Mouse (Mus musculus): Measurements from ENCODE around the gene Dhx38.

The Dhx38 gene

GRCm38 (mm10) chr8:109565498-109566333 is at the start of gene Dhx38, which contains the start of gene Txnl4b:
Gene Dhx38 (minus strand): TSS chr8:109565861.
Gene Txnl4b (plus strand): TSS chr8:109565892.
- peak; percentile 100 for DNase-seq (ENCODE audit: low spot score)

DNA sequence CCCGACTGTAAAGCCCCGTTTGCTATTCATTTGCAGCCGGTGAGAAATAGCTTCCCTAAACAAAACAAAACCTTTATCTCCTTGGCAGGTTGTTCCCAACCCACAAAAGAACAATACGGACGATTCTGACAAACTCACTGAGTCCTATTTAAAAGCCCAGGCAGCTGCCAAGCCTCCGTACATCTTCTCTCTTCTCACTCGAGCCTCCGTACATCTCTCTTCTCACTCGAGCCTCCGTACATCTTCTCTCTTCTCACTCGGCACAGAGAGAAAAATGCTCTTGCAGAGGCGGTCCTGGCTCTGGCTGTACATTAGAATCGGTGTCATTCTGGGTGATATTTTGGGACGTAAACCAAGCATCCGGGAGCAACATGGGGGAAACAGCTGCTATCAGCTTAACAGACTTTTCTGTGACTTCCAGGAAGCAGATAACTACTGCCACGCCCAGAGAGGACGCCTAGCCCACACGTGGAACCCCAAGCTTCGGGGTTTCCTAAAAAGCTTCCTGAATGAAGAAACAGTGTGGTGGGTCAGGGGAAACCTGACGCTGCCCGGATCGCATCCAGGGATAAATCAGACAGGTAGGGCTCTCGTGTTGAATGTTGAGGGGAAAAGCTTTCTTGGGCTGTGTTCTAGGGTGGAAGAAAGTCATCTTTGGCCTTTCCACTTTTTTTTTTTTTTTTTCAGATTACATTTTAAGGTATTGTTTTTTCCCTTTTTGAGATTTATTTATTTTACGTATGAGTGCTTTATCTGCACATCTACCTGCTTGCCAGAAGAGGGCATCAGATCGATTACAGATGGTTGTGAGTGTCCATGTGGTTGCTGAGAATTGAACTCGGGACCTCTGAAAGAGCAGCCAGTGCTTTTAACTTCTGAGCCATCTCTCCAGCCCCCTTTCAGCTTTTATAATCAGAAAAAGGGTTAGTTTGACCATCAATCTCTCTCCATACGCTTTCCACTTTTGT is 48.9 kb upstream of the Dhx38 start, which contains the start of gene Pkd1l3:
TSS of gene Pkd1l3 (plus strand) at position 275 of the 968 bp plus-strand sequence.
- no peak for DNase-seq (ENCODE audit: low spot score)

DNA sequence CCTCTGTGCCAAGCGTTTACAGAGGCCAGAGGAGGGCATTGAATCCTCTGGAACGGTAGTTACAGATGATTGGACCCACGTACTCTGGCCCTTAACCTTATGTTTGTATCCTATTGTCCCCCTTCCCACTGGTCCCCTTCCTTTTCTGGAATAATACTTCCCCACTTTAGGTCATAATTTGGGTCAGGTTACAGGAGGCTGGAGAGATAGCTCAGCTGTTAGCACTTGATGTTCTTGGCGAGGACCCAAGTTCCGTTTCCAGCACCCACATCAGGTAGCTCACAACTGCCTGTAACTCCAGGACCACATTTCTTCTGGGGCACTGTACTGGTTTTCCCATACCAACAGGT is 43.5 kb upstream of the Dhx38 start:
- DNase-seq (ENCODE audit: low spot score), result no peak

DNA sequence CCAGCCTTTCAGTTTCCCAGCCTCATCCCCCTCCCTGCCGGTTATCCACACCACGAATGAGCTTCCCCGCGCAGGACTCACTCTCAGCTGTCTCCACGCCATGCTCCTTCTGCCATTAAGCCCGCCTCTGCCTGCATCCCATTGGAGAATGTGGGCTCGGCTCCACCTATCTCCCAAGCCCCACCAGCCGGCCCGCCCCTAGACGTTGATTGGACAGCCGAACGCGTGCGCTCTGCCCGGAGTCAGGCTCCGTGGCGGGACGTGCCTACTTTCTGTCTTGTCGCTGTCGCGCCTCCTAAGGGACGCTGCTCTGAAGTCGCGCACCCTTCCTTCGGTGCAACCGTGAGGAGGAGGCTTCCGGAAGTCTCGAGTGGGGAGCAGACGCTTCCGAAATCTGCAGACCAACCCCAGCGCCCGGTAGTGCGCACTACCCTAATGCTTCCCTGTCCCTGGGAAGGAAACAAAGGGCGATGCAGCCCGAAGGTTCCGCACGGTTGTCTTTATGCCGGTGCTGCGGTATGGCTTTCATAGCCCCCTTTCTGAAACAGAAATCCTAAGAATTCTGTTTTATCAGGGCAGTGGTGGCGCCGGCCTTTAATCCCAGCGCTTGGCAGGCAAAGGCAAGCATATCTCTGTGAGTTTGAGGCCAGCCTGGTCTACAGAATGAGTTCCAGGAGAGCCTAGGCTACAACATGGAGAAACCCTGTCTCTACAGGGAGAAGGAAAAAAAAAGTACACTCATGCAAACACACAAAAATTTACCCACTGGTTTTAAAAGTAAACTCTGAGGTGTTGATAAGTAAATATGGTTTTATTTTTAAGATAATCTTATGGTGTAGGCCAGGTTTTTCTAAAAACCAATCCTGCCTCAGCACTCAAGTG is 42.9 kb upstream of the Dhx38 start, which contains the start of gene Dhodh:
TSS of gene Dhodh (minus strand) at position 403 of the 882 bp plus-strand sequence.
- DNase-seq (ENCODE audit: low spot score), result peak; percentile 98

DNA sequence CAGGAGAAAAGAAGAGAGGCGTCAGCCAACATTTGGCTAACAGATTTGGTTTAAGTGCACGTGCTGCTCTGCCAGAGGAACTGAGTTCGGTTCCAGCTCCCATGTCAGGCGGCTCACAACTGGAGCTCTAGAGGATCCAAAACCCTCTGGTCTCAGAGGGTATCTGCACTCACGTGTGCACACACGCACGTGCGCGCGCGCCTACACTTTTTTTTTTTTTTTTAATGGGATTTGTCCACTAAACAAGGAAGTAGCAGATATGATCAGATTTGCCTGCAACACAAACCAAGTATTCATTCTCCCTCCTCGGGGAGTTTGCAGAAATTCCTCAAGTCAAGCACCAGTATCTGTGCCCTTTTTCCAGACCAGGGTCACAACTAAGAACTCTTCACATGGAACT is 42.0 kb upstream of the Dhx38 start:
- DNase-seq (ENCODE audit: low spot score), result peak; percentile 36

GRCm38 (mm10) chr8:109606725-109607124 is 41.1 kb upstream of the Dhx38 start:
- DNase-seq (ENCODE audit: low spot score), result no peak

- DNase-seq (ENCODE audit: low spot score), result peak; percentile 73
Observed at GRCm38 (mm10) chr8:109595854-109596253, 30.2 kb upstream of the Dhx38 start.

- DNase-seq (ENCODE audit: low spot score), result peak; percentile 43
Observed at GRCm38 (mm10) chr8:109593117-109593788, 27.6 kb upstream of the Dhx38 start.

DNA sequence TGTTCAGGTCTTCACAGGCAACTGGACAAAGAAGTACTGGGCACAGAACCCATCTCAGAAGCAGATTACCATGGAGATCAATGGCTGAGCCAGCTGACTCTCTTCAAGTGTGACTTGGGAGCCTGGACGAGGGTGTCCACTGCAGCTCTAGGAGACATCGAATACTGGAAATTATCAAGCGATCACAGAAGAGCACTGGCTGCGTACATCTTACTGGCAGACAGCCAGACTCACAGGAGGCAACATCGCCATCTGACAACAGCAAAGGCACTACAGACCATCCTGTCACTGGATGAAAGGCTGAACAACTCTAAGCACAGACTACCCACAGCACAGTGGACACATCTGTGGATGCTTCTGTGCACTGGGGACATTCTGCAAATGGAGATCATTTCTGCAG is 26.5 kb upstream of the Dhx38 start:
- no peak for DNase-seq (ENCODE audit: low spot score)

DNA sequence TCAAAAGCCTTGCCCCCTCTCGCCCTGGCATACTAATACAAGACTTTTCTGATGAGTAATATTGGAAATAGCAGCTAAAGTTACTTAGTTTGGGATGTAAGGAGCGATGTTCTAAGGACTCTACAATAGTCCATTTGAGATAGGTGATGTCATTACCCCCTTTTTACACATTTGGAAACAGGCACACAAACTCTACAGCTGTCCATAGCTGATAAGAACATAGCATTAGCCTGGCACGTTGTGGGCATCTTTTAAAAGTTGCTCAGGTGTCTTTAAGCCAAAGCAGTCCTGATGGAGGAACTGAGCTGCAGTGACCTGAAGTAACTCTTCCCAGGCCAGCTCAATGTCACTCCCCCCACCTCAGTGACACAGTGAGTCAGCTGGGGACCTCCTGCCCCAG is 25.7 kb upstream of the Dhx38 start:
- DNase-seq (ENCODE audit: low spot score), result no peak

- DNase-seq (ENCODE audit: low spot score), result no peak
Observed at GRCm38 (mm10) chr8:109590901-109591300, 25.2 kb upstream of the Dhx38 start.

- no peak for DNase-seq (ENCODE audit: low spot score)
Observed at GRCm38 (mm10) chr8:109586972-109587504, 21.4 kb upstream of the Dhx38 start.

DNA sequence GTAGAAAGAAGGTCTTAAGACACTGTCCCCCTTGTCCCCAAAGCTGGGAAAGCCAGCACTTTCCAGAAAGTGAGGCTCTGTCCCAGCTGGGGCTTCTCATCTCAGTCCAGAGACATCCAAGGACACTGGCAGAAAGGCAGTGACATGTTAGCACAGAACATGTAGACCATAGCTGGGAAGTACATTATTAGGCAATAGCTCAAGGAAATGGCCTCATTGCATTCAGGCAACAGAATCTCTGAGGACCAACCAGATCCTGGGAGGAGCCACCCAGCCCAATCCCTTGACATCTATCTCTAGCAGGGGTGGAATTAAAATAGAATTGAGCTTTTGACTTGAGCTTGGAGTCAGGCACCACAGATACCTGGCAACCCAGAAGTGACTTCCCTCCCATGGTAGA is 20.0 kb upstream of the Dhx38 start:
- DNase-seq (ENCODE audit: low spot score), result no peak

DNA sequence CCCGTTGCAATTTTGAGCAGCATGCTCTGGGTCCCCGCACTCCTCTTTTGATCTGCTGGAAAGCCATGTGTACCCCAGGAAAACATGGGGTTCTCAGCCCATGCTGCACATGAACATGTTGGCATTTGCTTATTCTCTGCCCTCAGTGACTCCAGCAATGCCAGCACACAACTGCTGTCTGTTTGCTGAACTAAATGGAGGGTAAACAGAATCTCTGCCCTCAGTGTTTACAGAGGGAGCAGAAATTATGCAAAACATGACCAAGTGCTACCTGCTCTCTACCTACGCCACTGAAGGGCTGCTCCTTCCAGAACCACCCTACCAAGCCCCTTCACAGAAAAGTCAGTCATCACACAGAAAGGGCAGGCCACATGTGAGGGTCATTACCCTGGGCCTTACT is 19.2 kb upstream of the Dhx38 start:
- DNase-seq (ENCODE audit: low spot score), result no peak

DNA sequence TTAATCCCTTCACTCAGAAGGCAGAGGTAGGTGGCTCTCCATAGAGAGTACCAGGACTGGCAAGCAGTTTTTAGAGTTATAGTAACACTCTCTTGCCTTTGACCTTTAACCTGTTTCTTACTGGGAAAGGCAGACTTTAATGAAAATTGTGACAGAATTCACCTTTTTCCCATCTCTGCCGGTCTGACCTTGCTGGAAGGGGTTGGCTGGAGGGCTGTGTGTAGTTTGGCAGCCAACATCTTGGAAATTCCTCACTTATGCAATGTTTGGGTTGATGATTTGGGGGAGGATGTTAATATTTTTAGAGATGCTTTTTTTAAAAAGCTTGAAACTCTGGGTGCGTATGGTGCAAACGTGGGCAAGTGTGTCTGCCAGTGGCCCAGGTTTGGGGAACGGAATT is 18.6 kb upstream of the Dhx38 start:
- no peak for DNase-seq (ENCODE audit: low spot score)

DNA sequence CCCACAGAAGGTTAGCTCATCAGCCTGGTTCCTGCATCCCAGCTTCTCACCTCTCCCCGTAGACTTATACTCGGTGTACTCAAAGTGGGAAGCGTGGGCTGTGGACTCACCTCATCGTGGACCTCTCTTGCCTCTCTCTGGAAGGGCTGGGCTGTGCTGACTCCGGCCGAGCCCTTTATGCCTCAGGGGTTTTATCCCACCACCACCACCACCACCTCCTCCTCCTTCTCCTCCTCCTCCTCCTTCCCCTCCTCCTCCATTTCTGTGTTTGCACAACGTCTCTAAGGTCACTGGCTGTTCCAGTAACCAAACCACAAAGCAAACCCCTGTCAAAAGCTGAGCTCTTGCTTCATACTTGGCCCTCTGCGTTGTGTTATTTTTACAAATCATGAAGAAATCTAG is 13.2 kb upstream of the Dhx38 start, which contains the start of gene Hp:
TSS of gene Hp (minus strand) at position 273 of the 402 bp plus-strand sequence.
- DNase-seq (ENCODE audit: low spot score), result no peak

- DNase-seq (ENCODE audit: low spot score), result no peak
Observed at GRCm38 (mm10) chr8:109576311-109576710, 10.7 kb upstream of the Dhx38 start.

DNA sequence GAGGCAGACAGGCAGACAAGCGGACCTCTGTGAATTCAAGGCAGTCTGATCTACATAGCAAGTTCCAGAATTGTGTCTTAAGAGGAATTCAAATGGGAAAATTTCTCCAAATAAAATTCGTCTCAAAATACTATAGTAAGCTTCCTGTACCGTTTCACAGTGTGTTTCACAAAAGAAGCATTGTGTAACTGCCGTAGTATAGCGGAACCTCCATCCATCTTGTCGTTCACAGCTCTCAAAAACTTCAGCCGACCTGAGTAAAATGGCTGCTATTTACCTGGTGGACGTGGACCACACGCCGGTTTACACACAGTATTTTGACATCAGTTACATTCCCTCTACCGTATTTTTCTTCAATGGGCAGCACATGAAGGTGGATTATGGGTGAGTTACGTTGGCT is 5.5 kb upstream of the Dhx38 start:
- DNase-seq (ENCODE audit: low spot score), result no peak

DNA sequence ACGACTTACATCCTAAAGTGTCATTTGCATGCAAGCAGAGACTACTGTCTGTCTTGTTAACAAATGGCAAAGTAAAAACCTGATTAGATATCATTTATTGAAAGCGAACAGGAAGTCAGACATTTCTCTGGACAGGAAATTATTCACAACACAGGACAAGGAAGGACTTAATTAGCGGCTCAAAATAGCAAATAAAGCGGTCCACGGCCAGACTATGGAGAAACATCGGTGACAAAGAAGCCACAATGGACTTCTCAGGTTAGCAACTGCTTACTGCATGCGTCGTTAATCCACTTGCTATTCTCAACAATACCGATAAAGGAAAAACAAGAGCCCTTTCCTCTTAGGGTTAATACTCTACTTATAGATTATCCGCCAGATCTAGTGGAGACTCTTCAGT is 895 bp downstream of the Dhx38 start:
- no peak for DNase-seq (ENCODE audit: low spot score)

DNA sequence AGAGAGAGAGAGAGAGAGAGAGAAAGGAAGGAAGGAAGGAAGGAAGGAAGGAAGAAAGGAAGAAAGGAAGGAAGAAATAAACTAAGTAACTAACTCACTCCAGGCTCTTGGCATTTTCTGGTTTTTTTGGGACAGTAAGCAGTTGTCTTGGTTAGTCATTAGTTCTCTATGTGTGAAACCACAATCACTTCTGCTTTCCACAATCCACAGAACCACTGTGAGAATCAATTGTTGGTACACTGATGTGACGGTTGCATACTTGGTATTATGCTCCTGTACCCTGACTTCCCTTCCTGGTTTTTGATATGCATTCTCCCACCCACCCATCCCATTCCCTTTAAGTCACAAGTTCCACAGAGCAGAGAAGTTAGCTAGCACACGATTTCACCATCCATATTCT is 1.8 kb downstream of the Dhx38 start:
- DNase-seq (ENCODE audit: low spot score), result no peak

- peak; percentile 44 for DNase-seq (ENCODE audit: low spot score)
Observed at GRCm38 (mm10) chr8:109551663-109552062, 14.0 kb downstream of the Dhx38 start.

All from embryo, embryonic 10.5 days (tissue).